Mouse (Mus musculus) heart, embryonic 16.5 days (tissue): ENCODE measurements at regions not wholly inside any gene's neighbourhood (a gene's known extent, or its start where the extent isn't known, plus 50 kb on each side); places are given as distances from the start of the nearest gene placed in this dataset.

ENCODE experiments used
- ATAC-seq: fragments of 200-750 bp; cut with Nextera tagmentation; replicated peaks from 2 replicates; pipeline ENCODE4 v1.8.0; 2017; ENCODE audit warnings: moderate number of reproducible peaks; ENCODE audit not compliant: insufficient read depth, low FRiP score; ENCODE audit errors: extremely low read depth
- H3K27ac ChIP-seq: fragments of 300-500 bp; sonication (generic); 2 replicates; pipeline ENCODE4 v1.5.1; 2014; ENCODE audit warnings: mild to moderate bottlenecking, low read length, control low read depth, moderate library complexity
- H3K27me3 ChIP-seq: fragments of 300-500 bp; sonication (generic); 2 replicates; pipeline ENCODE4 v1.6.1; 2014; ENCODE audit warnings: low read length, mixed read lengths; ENCODE audit not compliant: control insufficient read depth, insufficient read depth
- H3K36me3 ChIP-seq: fragments of 300-500 bp; sonication (generic); 2 replicates; pipeline ENCODE4 v1.6.1; 2014; ENCODE audit not compliant: control insufficient read depth, insufficient read depth
- H3K4me1 ChIP-seq: fragments of 300-500 bp; sonication (generic); 2 replicates; pipeline ENCODE4 v1.6.1; 2014; ENCODE audit warnings: low read length, mixed read lengths; ENCODE audit not compliant: control insufficient read depth, insufficient read depth
- H3K4me2 ChIP-seq: fragments of 300-500 bp; sonication (generic); 2 replicates; pipeline ENCODE4 v1.6.1; 2014; ENCODE audit warnings: low read depth, mild to moderate bottlenecking, control low read depth, low read length
- H3K4me3 ChIP-seq: fragments of 300-500 bp; sonication (generic); 2 replicates; pipeline ENCODE4 v1.5.1; 2014; ENCODE audit warnings: mild to moderate bottlenecking, control low read depth, low read length
- H3K9ac ChIP-seq: fragments of 300-500 bp; sonication (generic); 2 replicates; pipeline ENCODE4 v1.6.1; 2014; ENCODE audit warnings: low read length, control low read depth
- H3K9me3 ChIP-seq: fragments of 300-500 bp; sonication (generic); replicated peaks from 2 replicates; pipeline ENCODE4 v1.6.1; 2016; ENCODE audit warnings: low read length; ENCODE audit not compliant: control insufficient read depth
- WGBS: fragments of 180-500 bp; shearing (Covaris S2); extraction: QIAGEN DNeasy Blood & Tissue Kit; methylation state at CpG from one replicate; pipeline ENCODE4 v1.1.7; 2014; 5-methylcytosine and 5-hydroxymethylcytosine counted together

DNA sequence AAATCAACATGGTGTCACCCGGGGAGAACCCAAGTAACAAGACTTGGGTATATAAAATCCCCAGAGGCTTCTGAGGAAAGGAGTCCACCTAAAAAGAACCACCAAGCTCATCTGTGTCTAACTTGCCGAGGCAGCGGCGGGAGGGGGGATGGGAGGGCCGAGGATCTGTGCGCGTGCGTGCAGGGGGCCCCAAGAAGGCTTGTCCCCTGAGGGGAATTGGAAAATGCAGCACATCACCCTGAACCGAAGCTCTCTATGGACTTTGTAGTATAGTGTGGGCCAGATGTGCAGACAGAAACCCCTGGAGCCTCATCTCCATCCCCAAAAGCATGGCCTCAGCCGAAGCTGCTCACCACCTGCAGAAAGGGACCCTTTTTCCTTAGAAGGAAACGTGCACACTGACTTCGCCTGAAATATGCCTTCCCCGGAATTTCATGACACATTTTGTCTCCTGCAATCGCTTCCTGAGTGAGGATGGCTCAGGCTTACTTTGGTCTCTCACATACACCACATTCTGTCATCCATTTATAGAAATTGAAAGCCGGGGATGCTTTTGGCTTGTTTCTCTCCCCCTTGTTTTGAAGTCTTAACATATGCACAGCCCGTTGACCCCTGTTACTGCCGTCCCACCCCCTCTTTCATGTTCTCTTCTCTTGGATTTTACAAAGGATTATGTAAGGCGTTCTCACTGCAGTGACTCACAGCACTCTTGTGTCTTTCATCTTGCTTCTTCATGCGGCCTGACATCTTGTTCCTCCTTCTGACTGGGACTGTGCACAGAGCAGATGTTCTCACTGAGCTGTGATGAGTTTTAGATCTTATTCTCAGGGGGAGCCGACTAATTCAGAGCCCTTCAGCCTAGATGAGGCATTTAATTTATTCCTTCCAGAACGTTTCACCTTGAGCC, 559.6 kb downstream of the Irx1 start:
- ATAC-seq: no peak
- WGBS: 72% methylated on average over 21 of the region's 21 CpGs

DNA sequence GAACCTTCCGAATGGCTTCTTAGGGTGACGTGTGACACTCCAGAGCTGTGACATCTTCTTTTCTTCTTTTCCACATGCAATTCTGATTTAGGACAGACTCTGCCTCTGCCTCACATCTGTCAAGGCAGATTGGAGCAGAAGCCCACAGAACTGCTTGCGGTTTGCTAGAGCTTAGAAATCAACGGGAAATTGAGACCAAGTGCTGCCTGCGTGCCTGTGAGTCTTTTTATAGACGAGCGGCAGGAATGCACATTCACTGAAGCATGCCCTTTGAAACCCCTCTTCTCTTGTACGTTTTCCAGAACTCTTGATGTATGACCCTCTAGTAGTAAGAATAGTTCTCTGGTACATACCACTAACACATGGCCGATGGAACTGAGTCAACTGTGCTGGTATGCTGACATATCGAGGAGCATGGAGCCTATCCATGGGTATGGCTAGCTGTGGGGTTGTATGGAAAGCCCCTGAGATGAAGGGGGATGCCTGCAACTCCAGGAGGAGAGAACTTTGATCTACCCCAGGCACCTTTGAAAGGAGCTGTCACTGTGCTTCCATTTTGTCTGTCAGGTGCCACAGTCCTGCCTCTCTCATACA, 552.2 kb upstream of the Adamts16 start:
- Histone ChIP-seq H3K9me3 (no peaks in the 10 kb centered on the region), H3K27me3 (no peaks in the 10 kb centered on the region), H3K4me3 (no peak overlapping the region), H3K4me2 (0 out of 2 replicates have a peak overlapping the region, but pooled peaks have one; percentile 7), H3K4me1 (peaks cover 5% of the 10 kb centered on the region), H3K27ac (no peak overlapping the region), H3K9ac (no peak overlapping the region), H3K36me3 (no peaks in the 10 kb centered on the region)
- WGBS: 36% methylated on average over 10 of the region's 10 CpGs
- ATAC-seq: no peak

More for the DNA sequence above, 559.6 kb downstream of the Irx1 start:
- Histone ChIP-seq H3K4me3 (no peak overlapping the region), H3K9ac (no peak overlapping the region), H3K9me3 (no peaks in the 10 kb centered on the region), H3K36me3 (no peaks in the 10 kb centered on the region), H3K27ac (no peak overlapping the region), H3K4me2 (no peak overlapping the region), H3K27me3 (no peaks in the 10 kb centered on the region), H3K4me1 (no peaks in the 10 kb centered on the region)

GRCm38 (mm10) chr13:71378641-71379040, 537.0 kb upstream of the Adamts16 start:
- Histone ChIP-seq H3K4me1 (peaks cover 6% of the 10 kb centered on the region; the same call in 1 of the 2 replicates), H3K4me2 (no peak overlapping the region), H3K27me3 (no peaks in the 10 kb centered on the region), H3K4me3 (no peak overlapping the region), H3K9ac (no peak overlapping the region), H3K9me3 (no peaks in the 10 kb centered on the region), H3K36me3 (no peaks in the 10 kb centered on the region), H3K27ac (no peak overlapping the region)
- ATAC-seq: no peak
- WGBS: 83% methylated on average over 2 of the region's 2 CpGs

- WGBS: 37% methylated on average over 9 of the region's 9 CpGs
- no peak overlapping the region for H3K9ac ChIP-seq
- H3K36me3 ChIP-seq: no peaks in the 10 kb centered on the region
- no peak overlapping the region for H3K4me3 ChIP-seq
- peaks cover 11% of the 10 kb centered on the region for H3K4me1 ChIP-seq
- H3K27ac ChIP-seq: peak overlapping the region; percentile 37
- no peaks in the 10 kb centered on the region for H3K9me3 ChIP-seq
- H3K4me2 ChIP-seq: peak overlapping the region; percentile 41
- peak; percentile 82 for ATAC-seq
- H3K27me3 ChIP-seq: no peaks in the 10 kb centered on the region
These were observed 534.4 kb upstream of the Adamts16 start for GRCm38 (mm10) chr13:71375909-71376606.

- no peak for ATAC-seq
- Histone ChIP-seq H3K9ac (no peak overlapping the region), H3K27ac (peak overlapping the region; percentile 51; the same call in 1 of the 2 replicates), H3K27me3 (no peaks in the 10 kb centered on the region), H3K9me3 (no peaks in the 10 kb centered on the region), H3K4me2 (peak overlapping the region; percentile 34; the same call in 1 of the 2 replicates), H3K4me3 (no peak overlapping the region), H3K4me1 (peaks cover 11% of the 10 kb centered on the region), H3K36me3 (no peaks in the 10 kb centered on the region)
- WGBS: 45% methylated on average over 10 of the region's 10 CpGs
These were observed 531.4 kb upstream of the Adamts16 start for GRCm38 (mm10) chr13:71372701-71373685.

GRCm38 (mm10) chr13:71369832-71370231, 528.2 kb upstream of the Adamts16 start:
- Histone ChIP-seq H3K27ac (no peak overlapping the region), H3K4me3 (no peak overlapping the region), H3K9ac (no peak overlapping the region), H3K27me3 (no peaks in the 10 kb centered on the region), H3K9me3 (no peaks in the 10 kb centered on the region), H3K4me2 (no peak overlapping the region), H3K36me3 (no peaks in the 10 kb centered on the region), H3K4me1 (peaks cover 5% of the 10 kb centered on the region)
- 65% methylated on average over 3 of the region's 3 CpGs for WGBS
- no peak for ATAC-seq

- no peak overlapping the region for H3K4me2 ChIP-seq
- H3K4me1 ChIP-seq: no peaks in the 10 kb centered on the region
- H3K9me3 ChIP-seq: no peaks in the 10 kb centered on the region
- no peak overlapping the region for H3K9ac ChIP-seq
- no peak overlapping the region for H3K4me3 ChIP-seq
- no peak for ATAC-seq
- no peak overlapping the region for H3K27ac ChIP-seq
- H3K27me3 ChIP-seq: no peaks in the 10 kb centered on the region
- no peaks in the 10 kb centered on the region for H3K36me3 ChIP-seq
- 83% methylated on average over 3 of the region's 3 CpGs for WGBS
These were observed 523.6 kb upstream of the Adamts16 start for GRCm38 (mm10) chr13:71365261-71365660.

- no peak for ATAC-seq
- Histone ChIP-seq H3K36me3 (no peaks in the 10 kb centered on the region), H3K27ac (no peak overlapping the region), H3K4me3 (no peak overlapping the region), H3K4me2 (no peak overlapping the region), H3K9ac (no peak overlapping the region), H3K27me3 (no peaks in the 10 kb centered on the region), H3K9me3 (no peaks in the 10 kb centered on the region), H3K4me1 (no peaks in the 10 kb centered on the region)
- WGBS: 74% methylated on average over 5 of the region's 5 CpGs
These were observed 520.7 kb upstream of the Adamts16 start for GRCm38 (mm10) chr13:71362311-71362710.
